Mouse (Mus musculus) hindbrain, embryonic 14.5 days (tissue): ENCODE results near the gene Gm37240. TPM values are rescaled to one million over a fixed set of nuclear protein-coding genes. Genes with fewer than 3 reads are reported as not detected.

Experiments used
- ATAC-seq: fragments of 200-750 bp; cut with Nextera tagmentation; 2 replicates; pipeline ENCODE4 v1.8.0; 2017; ENCODE audit warnings: moderate number of reproducible peaks, mild to moderate bottlenecking, moderate TSS enrichment, moderate library complexity; ENCODE audit not compliant: low FRiP score
- DNase-seq: peaks from one replicate; pipeline ENCODE4 v3.0.0-alpha.2; 2015; ENCODE audit warnings: low spot score
- H3K27ac ChIP-seq: fragments of 300-500 bp; sonication (generic); 2 replicates; pipeline ENCODE4 v1.5.1; 2014; ENCODE audit warnings: mild to moderate bottlenecking, moderate library complexity
- H3K27me3 ChIP-seq: fragments of 300-500 bp; sonication (generic); 2 replicates; pipeline ENCODE4 v1.6.1; 2014; ENCODE audit warnings: mild to moderate bottlenecking, low read length, mixed read lengths; ENCODE audit not compliant: control insufficient read depth, insufficient read depth
- H3K36me3 ChIP-seq: fragments of 300-500 bp; sonication (generic); replicated peaks from 2 replicates; pipeline ENCODE4 v1.6.1; 2014; ENCODE audit not compliant: control insufficient read depth, insufficient read depth
- H3K4me1 ChIP-seq: fragments of 300-500 bp; sonication (generic); replicated peaks from 2 replicates; pipeline ENCODE4 v1.6.1; 2014; ENCODE audit warnings: antibody characterized with exemption, low read length, mixed read lengths; ENCODE audit not compliant: control insufficient read depth, insufficient read depth
- H3K4me2 ChIP-seq: fragments of 300-500 bp; sonication (generic); replicated peaks from 2 replicates; pipeline ENCODE4 v1.6.1; 2014; ENCODE audit warnings: mild to moderate bottlenecking, moderate library complexity
- H3K4me3 ChIP-seq: fragments of 300-500 bp; sonication (generic); replicated peaks from 2 replicates; pipeline ENCODE4 v1.5.1; 2014; ENCODE audit warnings: mild to moderate bottlenecking, low read length
- H3K9ac ChIP-seq: fragments of 300-500 bp; sonication (generic); 2 replicates; pipeline ENCODE4 v1.6.1; 2014
- H3K9me3 ChIP-seq: fragments of 300-500 bp; sonication (generic); 2 replicates; pipeline ENCODE4 v1.6.1; 2016; ENCODE audit warnings: low read length; ENCODE audit not compliant: control insufficient read depth
- WGBS: fragments of 180-500 bp; shearing (Covaris S2); extraction: QIAGEN DNeasy Blood & Tissue Kit; methylation state at CpG from one replicate; pipeline ENCODE4 v1.1.7; 2014; 5-methylcytosine and 5-hydroxymethylcytosine counted together
- polyA plus RNA-seq: library from polyadenylated mRNA; unstranded; fragments of >200 nt; fragmentation: Nextera tagmentation; extraction: Ambion mirVana; gene quantifications from 2 replicates; pipeline ENCODE4 v1.2.1, GENCODE M21; 2014

Gene Gm37240
- polyA plus RNA-seq, result 0.94 and 1.3 TPM in 2 replicates

- ATAC-seq, result peak; percentile 79
These were observed at the start of gene Gm37240, which contains the start of gene Glt28d2 for GRCm38 (mm10) chr3:85887239-85887827. Gene Gm37240, minus strand, starts transcription at chr3:85887518. Gene Glt28d2, minus strand, starts transcription at chr3:85887516.

GRCm38 (mm10) chr3:85933586-85933985 is 46.3 kb upstream of the Gm37240 start:
- Histone ChIP-seq H3K9me3 (no peaks in the 10 kb centered on the region), H3K36me3 (no peaks in the 10 kb centered on the region), H3K4me3 (no peak overlapping the region), H3K9ac (no peak overlapping the region), H3K4me2 (no peak overlapping the region), H3K27me3 (no peaks in the 10 kb centered on the region), H3K27ac (no peak overlapping the region), H3K4me1 (no peaks in the 10 kb centered on the region; the same call in 1 of the 2 replicates)
- DNase-seq (no peak), ATAC-seq (no peak)
- 96% methylated on average over 5 of the region's 5 CpGs for WGBS

More at GRCm38 (mm10) chr3:85887239-85887827, at the start of gene Gm37240, which contains the start of gene Glt28d2:
- Histone ChIP-seq H3K9ac (peak within 1 kb of the TSS; percentile 47), H3K9me3 (no peaks in the 10 kb centered on the region), H3K36me3 (no peaks in the 10 kb centered on the region), H3K4me2 (peak within 1 kb of the TSS; percentile 87), H3K27me3 (peaks cover 33% of the 10 kb centered on the region), H3K4me1 (peaks cover 7% of the 10 kb centered on the region; the same call in 1 of the 2 replicates), H3K4me3 (peak within 1 kb of the TSS; percentile 48), H3K27ac (no peak within 1 kb of the TSS)
- WGBS, result under 1% methylated on average over 48 of the region's 48 CpGs
- DNase-seq, result peak; percentile 44

DNA sequence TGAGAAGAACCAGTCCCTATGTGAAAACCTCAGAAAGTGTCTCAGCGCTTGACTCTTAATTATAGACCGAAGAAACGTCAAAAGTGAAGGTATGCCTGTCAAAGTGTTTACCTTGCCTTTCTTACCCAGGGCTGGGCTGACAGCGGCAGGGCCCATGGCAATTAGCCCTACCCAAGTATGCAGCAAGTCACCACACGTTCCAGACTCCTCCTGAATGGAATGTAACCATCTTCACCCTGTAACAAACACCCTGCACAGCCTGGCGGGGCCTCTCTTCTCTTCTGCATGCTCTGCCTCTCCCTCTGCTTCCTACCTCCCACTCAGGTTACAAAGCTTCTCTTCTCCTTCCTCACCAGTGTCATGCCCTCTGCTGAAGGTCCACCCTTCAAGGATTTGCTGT is 44.5 kb upstream of the Gm37240 start:
- H3K4me2 ChIP-seq, result no peak overlapping the region
- DNase-seq, result no peak
- no peak for ATAC-seq
- whole genome bisulfite sequencing, result 82% methylated on average over 6 of the region's 6 CpGs
- no peak overlapping the region for H3K9ac ChIP-seq
- H3K27ac ChIP-seq, result no peak overlapping the region
- no peaks in the 10 kb centered on the region; the same call in 1 of the 2 replicates for H3K4me1 ChIP-seq
- H3K9me3 ChIP-seq, result no peaks in the 10 kb centered on the region
- no peaks in the 10 kb centered on the region for H3K27me3 ChIP-seq
- no peaks in the 10 kb centered on the region for H3K36me3 ChIP-seq
- H3K4me3 ChIP-seq, result no peak overlapping the region

- H3K9me3 ChIP-seq, result no peaks in the 10 kb centered on the region
- H3K27me3 ChIP-seq, result no peaks in the 10 kb centered on the region
- no peaks in the 10 kb centered on the region; the same call in 1 of the 2 replicates for H3K4me1 ChIP-seq
- no peak overlapping the region for H3K9ac ChIP-seq
- H3K4me2 ChIP-seq, result no peak overlapping the region
- DNase-seq (no peak), ATAC-seq (no peak)
- no peak overlapping the region for H3K27ac ChIP-seq
- H3K36me3 ChIP-seq, result no peaks in the 10 kb centered on the region
- 40% methylated on average over 11 of the region's 11 CpGs for WGBS
- no peak overlapping the region for H3K4me3 ChIP-seq
These were observed 43.4 kb upstream of the Gm37240 start for GRCm38 (mm10) chr3:85930671-85931255.

DNA sequence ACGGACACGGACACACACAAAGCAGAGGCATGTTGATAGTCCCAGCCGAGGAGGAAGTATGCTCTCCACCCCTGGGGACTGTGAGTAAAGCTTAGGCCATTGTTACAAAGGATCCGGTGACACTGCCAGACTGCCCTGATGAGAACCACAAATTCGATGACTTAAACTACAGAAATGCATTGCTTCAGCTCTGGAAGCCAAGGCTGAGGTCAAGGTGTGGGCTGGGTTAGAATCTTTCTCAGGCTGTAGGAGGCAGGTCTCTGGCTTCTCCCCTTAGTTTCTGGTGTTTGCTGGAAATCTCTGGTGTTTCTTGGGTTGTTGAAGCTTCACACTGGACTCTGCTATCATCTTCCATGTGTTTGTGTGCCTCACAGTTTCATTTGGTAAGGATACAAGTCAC is 42.4 kb upstream of the Gm37240 start:
- H3K27ac ChIP-seq, result no peak overlapping the region
- H3K36me3 ChIP-seq, result no peaks in the 10 kb centered on the region
- H3K27me3 ChIP-seq, result no peaks in the 10 kb centered on the region
- no peak overlapping the region for H3K4me3 ChIP-seq
- no peaks in the 10 kb centered on the region; the same call in 1 of the 2 replicates for H3K4me1 ChIP-seq
- no peak overlapping the region for H3K4me2 ChIP-seq
- no peaks in the 10 kb centered on the region for H3K9me3 ChIP-seq
- WGBS, result 82% methylated on average over 5 of the region's 5 CpGs
- ATAC-seq (no peak), DNase-seq (no peak)
- H3K9ac ChIP-seq, result no peak overlapping the region

GRCm38 (mm10) chr3:85928140-85928611 is 40.9 kb upstream of the Gm37240 start:
- H3K27me3 ChIP-seq, result no peaks in the 10 kb centered on the region
- H3K36me3 ChIP-seq, result no peaks in the 10 kb centered on the region
- H3K9ac ChIP-seq, result no peak overlapping the region
- H3K9me3 ChIP-seq, result no peaks in the 10 kb centered on the region
- DNase-seq (no peak), ATAC-seq (peak; percentile 53; the same call in 1 of the 2 replicates)
- no peaks in the 10 kb centered on the region; the same call in 1 of the 2 replicates for H3K4me1 ChIP-seq
- no peak overlapping the region for H3K27ac ChIP-seq
- no peak overlapping the region for H3K4me3 ChIP-seq
- H3K4me2 ChIP-seq, result no peak overlapping the region
- WGBS, result 66% methylated on average over 5 of the region's 5 CpGs

- no peaks in the 10 kb centered on the region; the same call in 1 of the 2 replicates for H3K4me1 ChIP-seq
- no peak for ATAC-seq
- H3K36me3 ChIP-seq, result no peaks in the 10 kb centered on the region
- no peak overlapping the region for H3K27ac ChIP-seq
- H3K4me2 ChIP-seq, result no peak overlapping the region
- DNase-seq, result no peak
- no peaks in the 10 kb centered on the region for H3K27me3 ChIP-seq
- 81% methylated on average over 9 of the region's 9 CpGs for WGBS
- no peak overlapping the region for H3K9ac ChIP-seq
- H3K4me3 ChIP-seq, result no peak overlapping the region
- H3K9me3 ChIP-seq, result no peaks in the 10 kb centered on the region
These were observed 40.0 kb upstream of the Gm37240 start for GRCm38 (mm10) chr3:85927296-85927695.

DNA sequence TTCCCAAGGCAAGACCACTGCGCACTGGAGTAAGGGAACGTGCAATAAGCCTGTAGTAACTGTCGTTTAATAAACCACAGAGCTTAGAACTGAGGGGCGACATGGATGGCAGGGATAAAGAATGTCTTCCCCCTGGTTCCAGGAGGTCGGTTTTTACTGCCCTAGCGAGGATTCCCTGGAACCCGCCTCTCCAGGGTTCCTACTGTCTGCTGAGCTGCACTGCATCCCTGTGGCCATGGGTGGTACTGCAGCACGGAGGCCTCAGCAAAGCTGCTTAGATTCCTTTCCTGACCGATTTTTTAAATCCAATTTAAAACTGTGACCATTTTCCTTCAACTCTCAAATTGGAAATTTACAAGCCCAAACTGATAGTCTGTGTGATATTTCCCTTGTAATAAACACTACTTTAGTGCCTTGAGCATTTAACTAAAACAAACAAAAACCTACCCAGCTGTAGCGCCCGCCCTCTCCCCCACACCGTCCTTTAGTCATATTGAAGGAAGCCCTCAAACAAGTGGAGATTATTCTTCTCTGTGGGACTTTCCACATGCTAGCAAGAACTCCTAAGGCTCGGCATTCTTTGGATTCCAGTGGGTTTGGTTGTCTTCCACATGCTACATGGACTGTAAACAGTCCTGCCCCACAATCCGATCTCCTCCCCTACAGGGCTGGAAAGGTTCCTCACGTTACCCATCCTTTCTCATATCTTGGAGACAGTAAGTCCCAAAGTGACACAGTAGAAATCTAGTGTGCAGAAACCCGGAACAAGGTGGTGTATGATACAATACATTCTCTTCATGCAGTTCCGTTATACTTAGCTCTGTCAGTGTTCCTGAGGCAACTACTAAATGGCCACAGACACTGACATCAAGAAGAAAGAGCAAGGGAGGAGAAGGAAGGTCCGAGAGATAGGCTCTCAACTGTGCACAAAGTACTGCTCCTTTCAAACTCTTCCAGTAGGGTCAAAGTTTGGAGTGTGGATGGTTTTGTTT is 36.9 kb upstream of the Gm37240 start:
- H3K4me2 ChIP-seq, result peak overlapping the region; percentile 35; the same call in 1 of the 2 replicates
- H3K9ac ChIP-seq, result no peak overlapping the region
- no peak overlapping the region for H3K4me3 ChIP-seq
- no peak overlapping the region for H3K27ac ChIP-seq
- H3K9me3 ChIP-seq, result no peaks in the 10 kb centered on the region
- no peaks in the 10 kb centered on the region for H3K27me3 ChIP-seq
- DNase-seq, result peak; percentile 89
- no peak for ATAC-seq
- H3K4me1 ChIP-seq, result no peaks in the 10 kb centered on the region
- H3K36me3 ChIP-seq, result no peaks in the 10 kb centered on the region
- WGBS, result 49% methylated on average over 18 of the region's 18 CpGs

DNA sequence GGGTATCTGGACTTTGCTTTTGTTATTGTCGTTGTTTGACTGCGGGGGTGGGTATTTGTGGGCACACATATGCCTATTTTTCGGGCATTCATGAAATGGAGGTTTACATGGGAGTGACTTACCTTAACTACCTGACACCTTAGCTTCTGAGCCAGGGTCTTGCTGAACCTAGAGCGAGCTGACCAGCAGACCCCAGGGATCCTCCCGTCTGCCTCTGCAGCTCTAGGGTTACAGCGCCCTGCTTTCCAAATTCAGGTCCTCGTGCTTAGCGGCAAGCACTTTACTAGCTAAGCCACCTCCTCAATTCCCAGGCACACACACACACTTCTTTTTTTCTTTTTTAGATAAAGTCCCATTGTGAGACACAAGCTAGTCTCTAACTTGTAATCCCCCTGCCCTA is 36.0 kb upstream of the Gm37240 start:
- Histone ChIP-seq H3K9me3 (no peaks in the 10 kb centered on the region), H3K27ac (no peak overlapping the region), H3K36me3 (no peaks in the 10 kb centered on the region), H3K4me2 (no peak overlapping the region), H3K27me3 (no peaks in the 10 kb centered on the region), H3K4me3 (no peak overlapping the region), H3K4me1 (no peaks in the 10 kb centered on the region), H3K9ac (no peak overlapping the region)
- DNase-seq, result no peak
- no peak for ATAC-seq
- WGBS, result 84% methylated on average over 8 of the region's 8 CpGs
